Mouse (Mus musculus) gastrocnemius, adult 2 months (tissue): ENCODE measurements at regions not wholly inside any gene's neighbourhood (a gene's known extent, or its start where the extent isn't known, plus 50 kb on each side); places are given as distances from the start of the nearest gene placed in this dataset.

Experiments used
- DNase-seq: peaks from one replicate; pipeline ENCODE4 v3.0.0; 2022
- H3K27ac ChIP-seq: fragments of 200-600 bp; 2 replicates; pipeline ENCODE4 v1.8.1; 2022; ENCODE audit warnings: mild to moderate bottlenecking
- H3K4me3 ChIP-seq: fragments of 200-600 bp; 2 replicates; pipeline ENCODE4 v1.8.1; 2022; ENCODE audit warnings: mild to moderate bottlenecking, moderate library complexity
- CTCF ChIP-seq: fragments of 200-600 bp; IDR thresholded peaks from 2 replicates; pipeline ENCODE4 v1.8.1; 2022; ENCODE audit warnings: antibody characterized with exemption, mild to moderate bottlenecking, moderate library complexity
- intact Hi-C: fragments of 180-260 bp; cut with DNase I; formaldehyde crosslinking; loops from one replicate; pipeline ENCODE4 v1.15.1; 2025

DNA sequence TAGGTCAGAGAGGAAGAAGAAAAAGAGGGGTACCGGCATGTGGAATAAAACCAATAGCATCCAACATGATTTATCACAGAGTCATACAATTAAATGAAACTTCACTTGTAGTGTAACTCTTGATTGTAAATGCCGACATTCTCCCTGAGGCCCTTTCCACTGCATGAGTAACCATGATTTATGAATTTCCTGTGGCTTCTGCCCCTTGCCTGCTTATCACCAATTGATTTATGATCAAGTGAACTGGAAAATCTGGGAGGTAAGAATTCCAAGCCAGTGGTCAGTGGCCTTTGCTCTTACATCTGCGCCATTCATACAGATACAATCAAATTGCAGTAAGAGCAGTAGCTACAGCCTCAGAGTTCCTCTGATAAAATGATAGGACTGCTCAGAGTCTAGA lies 89.8 kb upstream of the Slc4a7 start:
- intact Hi-C loops = no loop called here
- no peak overlapping the region for H3K4me3 ChIP-seq
- DNase-seq = no peak
- H3K27ac ChIP-seq = no peak overlapping the region
- TF ChIP-seq CTCF = no peak

DNA sequence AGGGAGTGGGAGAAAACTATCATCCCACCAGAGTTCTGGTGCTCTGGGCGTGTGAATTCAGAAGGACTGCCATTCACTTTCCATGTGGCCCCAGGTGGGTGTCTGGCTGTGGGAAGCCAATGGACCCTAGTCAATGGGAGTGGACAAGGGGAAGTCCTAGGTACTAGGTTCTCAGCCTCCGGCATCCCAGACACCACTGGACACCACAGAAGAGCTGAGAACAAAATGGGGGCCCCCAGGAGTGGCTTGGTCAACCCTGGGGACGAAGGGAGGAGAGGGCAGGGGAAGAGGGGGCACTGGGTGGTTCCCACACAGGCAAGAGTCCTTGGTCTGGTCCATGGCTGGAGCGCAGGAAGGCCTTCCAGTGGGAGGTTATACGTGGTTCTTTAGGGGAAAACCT lies 81.8 kb upstream of the Slc4a7 start:
- H3K27ac ChIP-seq = no peak overlapping the region
- H3K4me3 ChIP-seq = no peak overlapping the region
- TF ChIP-seq CTCF = no peak
- intact Hi-C loops = no loop called here
- no peak for DNase-seq

DNA sequence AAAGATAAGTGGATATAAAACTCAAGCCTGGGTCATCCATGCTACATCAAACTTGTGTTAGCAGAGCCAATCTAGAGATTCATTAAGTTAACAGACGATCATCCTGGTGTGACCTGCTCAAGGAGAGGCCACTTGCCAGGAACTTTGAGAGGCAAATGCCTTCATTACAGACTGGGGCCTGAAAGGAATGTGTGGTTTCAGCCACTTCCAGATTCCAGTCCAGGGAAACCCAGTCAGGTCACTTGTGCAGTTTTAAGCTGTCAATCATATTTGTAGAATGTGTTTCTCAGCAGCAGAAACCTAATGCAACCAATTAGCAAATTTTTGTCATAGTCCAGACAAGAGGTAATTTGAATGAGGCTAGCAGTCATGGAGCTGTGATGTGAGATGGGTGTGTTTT lies 73.4 kb upstream of the Slc4a7 start:
- DNase-seq = no peak
- intact Hi-C loops = no loop called here
- H3K4me3 ChIP-seq = no peak overlapping the region
- TF ChIP-seq CTCF = no peak
- no peak overlapping the region for H3K27ac ChIP-seq

DNA sequence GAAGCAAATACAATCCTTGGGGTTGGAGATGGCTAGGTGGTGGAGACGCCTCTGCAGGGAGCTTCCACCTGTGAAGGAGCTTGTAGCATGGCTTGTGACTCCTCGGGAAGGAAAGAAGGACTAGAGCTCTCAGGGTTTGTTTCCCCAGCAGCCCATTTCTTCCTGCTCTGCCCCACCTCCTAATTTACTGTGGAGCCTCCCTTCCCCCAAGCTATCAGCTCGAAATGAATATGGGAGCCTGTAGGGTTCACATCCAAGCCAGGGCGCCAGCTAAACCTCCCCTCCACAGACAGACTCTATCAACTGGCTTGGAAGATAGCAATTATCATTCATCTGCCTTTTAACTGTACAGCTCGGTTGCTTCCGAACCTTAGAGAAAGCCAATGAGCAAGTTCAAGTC lies 70.3 kb upstream of the Slc4a7 start:
- Histone ChIP-seq H3K4me3 (no peak overlapping the region), H3K27ac (no peak overlapping the region)
- intact Hi-C loops = no loop called here
- no peak for TF ChIP-seq CTCF
- DNase-seq = no peak

DNA sequence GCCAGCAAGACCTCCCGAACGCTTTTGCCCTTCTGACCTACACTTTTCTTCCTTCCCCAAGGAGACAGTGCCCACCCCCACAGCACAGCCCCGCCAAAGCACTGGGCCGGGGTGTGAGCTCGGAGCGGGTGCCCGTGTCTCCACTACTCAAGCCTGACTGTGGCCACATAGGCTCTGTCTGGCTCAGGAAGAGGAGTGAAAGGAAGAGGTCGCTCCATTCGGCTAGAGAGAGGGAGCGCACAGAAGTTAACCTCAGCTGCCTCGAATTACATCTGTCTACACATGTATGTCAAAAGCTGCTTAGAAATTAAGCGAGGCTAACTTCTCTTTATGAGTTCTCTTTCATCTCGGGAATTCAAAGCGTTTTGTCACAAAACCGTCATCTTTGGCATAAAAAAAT lies 69.6 kb upstream of the Slc4a7 start:
- no peak for TF ChIP-seq CTCF
- Histone ChIP-seq H3K4me3 (peak overlapping the region; percentile 70), H3K27ac (peak overlapping the region; percentile 78)
- intact Hi-C loops = no loop called here
- DNase-seq = peak; percentile 24

DNA sequence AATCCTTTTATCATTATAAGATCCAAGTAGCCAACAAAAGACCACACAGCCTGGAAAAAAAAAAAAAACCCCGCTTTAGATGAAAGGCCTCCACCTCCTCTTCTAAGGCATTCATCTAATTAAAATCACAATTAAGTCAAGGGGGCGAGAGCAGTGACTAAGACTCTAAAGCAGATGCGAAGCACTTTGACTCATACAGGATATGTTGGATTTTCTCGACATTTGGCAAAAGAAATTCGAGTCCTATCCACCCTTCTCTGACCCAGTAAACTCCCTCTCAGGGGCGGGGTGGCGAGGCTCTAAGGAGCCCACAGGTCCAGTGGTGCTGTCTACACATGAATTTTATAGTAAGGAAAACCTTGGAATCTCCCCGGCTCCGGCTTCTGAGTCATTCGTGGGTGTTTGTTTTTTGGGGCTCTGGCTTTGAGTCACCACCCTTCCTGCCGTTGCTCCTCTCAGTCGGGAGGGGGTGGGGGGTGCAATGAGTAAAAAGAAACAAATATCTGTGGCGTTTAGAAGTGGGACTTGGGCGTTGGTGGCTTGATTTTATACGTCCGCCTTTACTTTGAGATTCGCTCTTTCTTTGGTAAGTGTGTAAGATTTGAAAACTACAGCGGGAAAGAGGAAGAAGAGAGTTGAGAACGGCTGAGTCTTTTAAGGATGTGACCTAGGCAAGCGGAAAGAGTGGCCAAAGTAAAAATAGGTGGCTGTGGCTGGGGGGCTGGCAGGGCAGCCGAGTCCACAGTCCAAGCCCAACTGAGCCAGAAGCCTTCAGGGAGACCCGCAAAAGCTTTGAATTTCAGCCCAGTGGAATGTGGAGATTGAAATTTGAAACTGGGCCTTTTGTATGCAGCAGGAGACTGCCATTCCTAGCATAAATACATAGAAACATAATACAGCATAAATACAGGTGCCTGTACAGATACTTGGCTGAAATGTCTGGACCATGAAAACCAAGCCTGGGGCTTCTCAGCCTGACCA lies 68.8 kb upstream of the Slc4a7 start:
- intact Hi-C loops = no loop called here
- TF ChIP-seq CTCF = peak; percentile 5; the same call in 1 of the 2 replicates
- peak overlapping the region; percentile 78 for H3K27ac ChIP-seq

DNA sequence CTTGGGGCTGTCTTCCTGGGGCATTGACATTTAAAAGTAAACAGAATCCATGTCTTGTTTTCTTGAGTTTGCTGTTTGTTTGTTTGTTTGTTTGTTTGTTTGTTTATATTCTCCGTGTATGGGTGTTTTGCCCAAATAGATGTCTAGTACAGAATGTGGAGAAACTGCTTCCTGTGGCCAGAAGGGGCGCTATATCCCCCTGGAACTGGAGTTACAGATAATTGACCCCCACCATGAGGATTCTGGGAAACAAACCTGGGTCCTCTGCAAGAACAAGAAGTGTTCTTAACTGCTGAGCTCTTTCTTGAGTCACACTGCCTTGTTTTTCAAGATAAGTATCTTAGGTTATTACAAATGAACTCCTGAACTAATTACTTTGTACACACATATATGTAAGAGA lies 68.1 kb upstream of the Slc4a7 start:
- Histone ChIP-seq H3K27ac (peak overlapping the region; percentile 78), H3K4me3 (peak overlapping the region; percentile 70)
- intact Hi-C loops = no loop called here
- DNase-seq = no peak
- TF ChIP-seq CTCF = peak; percentile 30

More for the DNA sequence above, 68.8 kb upstream of the Slc4a7 start:
- DNase-seq = peak; percentile 62
- H3K4me3 ChIP-seq = peak overlapping the region; percentile 70

DNA sequence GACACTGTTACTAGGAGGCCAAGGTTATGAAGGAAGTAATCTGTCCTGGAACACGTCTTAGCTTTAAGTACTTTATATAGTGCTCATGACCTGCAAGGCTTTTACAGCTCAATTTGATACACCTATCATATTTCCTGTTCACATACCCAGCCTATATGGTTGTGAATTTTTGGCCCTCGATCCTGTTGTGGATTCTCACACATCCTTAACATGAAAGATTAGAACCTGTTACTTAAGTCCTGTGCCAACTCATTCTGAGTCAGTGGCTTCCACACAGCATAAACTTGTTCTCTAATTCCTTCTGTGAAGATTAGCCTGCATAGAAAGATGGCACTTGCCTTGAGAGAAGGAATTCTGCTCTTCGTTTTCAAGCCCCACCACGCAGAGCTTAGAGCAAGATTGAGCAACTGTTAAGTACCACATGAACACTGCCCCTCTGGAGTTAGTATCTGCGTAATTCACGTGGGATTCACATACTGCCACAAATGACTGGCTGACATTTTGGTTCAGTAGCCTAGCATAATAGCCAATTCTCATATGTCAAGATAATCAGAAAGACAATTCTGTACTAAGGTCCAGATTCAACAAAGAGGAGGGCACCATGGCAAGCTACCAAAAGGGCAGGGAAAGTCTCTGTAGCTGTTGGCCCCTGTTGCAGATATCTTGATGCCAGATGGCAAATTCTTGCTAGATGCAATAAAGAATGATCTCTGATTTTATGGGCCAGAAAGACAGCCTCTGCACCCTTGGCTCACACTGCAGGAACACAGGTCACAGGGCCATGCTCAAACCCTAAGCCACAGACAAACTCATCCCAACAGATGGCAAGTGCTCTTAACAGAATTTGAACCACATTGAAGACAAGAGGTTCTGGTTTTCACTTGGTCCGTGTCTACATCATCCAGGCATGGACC lies 62.7 kb upstream of the Slc4a7 start:
- TF ChIP-seq CTCF = no peak
- Histone ChIP-seq H3K27ac (no peak overlapping the region), H3K4me3 (no peak overlapping the region)
- DNase-seq = no peak
- intact Hi-C loops = no loop called here

DNA sequence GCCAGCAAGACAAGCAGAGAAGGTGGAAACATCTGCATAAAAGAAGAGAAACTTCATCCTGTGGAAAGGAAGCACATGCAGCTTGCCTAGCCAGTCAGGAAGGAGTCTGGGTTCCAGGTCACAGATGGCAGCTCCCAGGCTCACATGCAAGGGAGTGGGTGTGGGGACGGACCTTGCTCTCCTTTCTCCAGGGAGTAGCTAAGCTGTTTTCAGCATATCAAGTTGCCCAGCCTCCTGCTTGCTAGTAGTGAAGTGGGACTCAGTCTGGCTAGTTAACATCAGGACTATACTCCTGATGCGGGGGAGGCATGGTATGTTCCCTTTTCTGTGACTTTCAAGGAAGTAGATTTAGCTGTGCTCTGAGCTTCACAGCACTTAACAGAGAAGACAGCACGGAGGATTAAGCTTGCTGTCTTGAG lies 62.0 kb upstream of the Slc4a7 start:
- peak; percentile 21 for DNase-seq
- Histone ChIP-seq H3K27ac (no peak overlapping the region), H3K4me3 (no peak overlapping the region)
- no peak for TF ChIP-seq CTCF
- intact Hi-C loops = no loop called here

DNA sequence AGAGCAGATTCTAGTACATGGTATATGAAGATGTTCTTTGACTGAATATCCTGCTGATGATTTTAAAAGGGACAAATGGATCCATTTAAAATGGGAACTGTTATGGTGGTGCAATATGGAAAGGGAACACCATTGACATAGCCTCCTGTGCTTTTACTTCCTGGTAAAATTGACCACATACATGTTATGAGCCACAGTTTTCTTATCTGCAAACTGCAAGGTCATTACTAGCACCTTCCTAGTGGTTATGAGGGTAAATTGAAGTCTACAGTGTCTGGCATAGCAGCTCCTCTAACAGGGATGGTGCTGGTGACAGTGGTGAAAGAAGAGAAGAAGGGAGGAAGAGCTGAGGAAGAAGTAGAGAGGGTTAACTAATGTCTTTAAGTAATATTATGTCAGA lies 61.5 kb upstream of the Slc4a7 start:
- no peak for TF ChIP-seq CTCF
- no peak overlapping the region for H3K4me3 ChIP-seq
- H3K27ac ChIP-seq = no peak overlapping the region
- DNase-seq = no peak
- intact Hi-C loops = no loop called here

DNA sequence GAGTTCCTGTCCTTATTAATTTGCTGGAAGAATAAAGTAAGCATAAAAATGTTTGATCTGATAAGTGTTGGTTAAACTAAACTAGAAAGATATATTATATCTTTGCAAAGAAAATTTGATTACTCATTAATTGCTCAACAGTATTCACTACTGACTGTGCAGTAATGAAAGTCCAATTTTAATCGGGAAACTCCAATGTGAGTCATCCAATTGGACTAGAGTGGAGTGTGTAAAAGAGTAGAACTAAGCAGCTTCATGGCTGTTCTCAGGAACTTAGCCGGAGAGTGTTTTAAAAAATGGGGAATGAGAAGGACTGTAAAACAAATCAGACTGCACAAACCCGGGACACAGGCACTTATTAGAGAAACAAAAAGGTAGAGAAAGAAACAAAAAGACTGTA lies 58.5 kb upstream of the Slc4a7 start:
- intact Hi-C loops = no loop called here
- no peak for TF ChIP-seq CTCF
- DNase-seq = no peak
- no peak overlapping the region for H3K27ac ChIP-seq
- no peak overlapping the region for H3K4me3 ChIP-seq

DNA sequence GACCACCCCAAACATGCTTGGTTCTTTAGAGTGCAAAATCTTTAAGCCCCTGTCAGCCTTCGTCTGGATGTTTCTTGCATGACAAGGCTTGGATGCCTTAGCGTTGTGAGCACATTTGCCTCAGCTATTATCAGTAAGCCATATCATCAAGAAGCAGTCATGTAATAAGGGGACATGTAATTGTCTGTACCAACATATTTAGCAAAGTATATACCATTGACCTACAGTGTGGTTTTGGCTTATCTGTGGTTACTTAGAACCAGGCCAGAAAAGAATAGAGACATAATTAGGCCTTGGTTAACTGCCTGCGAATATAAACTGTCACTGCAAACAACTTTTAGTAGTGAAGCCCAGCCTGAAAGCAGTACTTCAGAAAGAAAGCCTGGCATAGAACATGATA lies 57.0 kb upstream of the Slc4a7 start:
- H3K4me3 ChIP-seq = no peak overlapping the region

More for the DNA sequence above, 57.0 kb upstream of the Slc4a7 start:
- intact Hi-C loops = no loop called here
- DNase-seq = no peak
- no peak for TF ChIP-seq CTCF
- H3K27ac ChIP-seq = no peak overlapping the region
